Mouse (Mus musculus): ENCODE data around the gene Col4a1.

DNA sequence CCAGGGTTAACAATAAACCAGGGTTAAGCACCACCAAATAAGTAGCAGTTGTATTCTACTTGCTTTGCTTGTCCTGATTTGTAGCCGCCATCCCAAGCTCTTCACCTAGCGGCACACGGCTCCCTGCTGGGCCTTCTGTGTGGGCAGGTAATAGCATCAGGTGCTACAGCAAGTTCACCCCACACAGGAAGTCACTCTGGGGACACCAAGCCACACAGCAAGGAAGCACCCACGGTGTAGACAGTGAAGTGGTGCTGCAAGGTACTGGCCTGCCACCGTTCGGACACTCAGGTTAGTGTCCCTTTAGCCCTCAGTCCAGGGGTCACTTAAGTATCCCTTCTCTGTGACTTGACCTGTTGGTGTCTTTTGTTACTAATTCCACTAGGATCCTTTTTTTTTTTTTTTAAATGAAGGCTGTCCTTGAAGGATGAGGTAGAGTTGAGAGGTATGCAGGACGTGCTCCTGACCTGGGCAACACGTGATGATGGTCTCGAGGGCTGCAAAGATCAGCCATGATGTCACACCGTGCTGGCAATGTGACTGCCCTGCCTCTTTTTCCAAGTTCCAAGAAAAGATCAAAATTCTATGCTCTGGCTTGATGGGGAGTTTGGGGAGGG lies 57.6 kb downstream of the Col4a1 start:
- no peak for TF ChIP-seq CTCF (IDR thresholded peaks at IDR 0.05; ENCODE audit: extremely low read depth, insufficient read depth, insufficient read length, insufficient replicate concordance)
- TF ChIP-seq POLR2A (IDR thresholded peaks at IDR 0.05; ENCODE audit: low read depth, low read length), result no peak
